Mouse (Mus musculus) kidney, embryonic 14.5 days (tissue): ENCODE measurements around the gene Nr2f1. TPM values are rescaled to one million over a fixed set of nuclear protein-coding genes. Genes with fewer than 3 reads are reported as not detected.

Source experiments
- ATAC-seq: fragments of 200-750 bp; cut with Nextera tagmentation; 2 replicates; pipeline ENCODE4 v1.8.0; 2017; ENCODE audit warnings: moderate number of reproducible peaks, mild to moderate bottlenecking, moderate TSS enrichment, moderate library complexity; ENCODE audit not compliant: low FRiP score, low TSS enrichment
- H3K27ac ChIP-seq: fragments of 300-500 bp; sonication (generic); 2 replicates; pipeline ENCODE4 v1.5.1; 2014; ENCODE audit warnings: low read depth, mild to moderate bottlenecking, low read length, moderate library complexity, mixed read lengths
- H3K27me3 ChIP-seq: fragments of 300-500 bp; sonication (generic); 2 replicates; pipeline ENCODE4 v1.6.1; 2014; ENCODE audit warnings: mild to moderate bottlenecking, low read length; ENCODE audit not compliant: control insufficient read depth, insufficient read depth
- H3K36me3 ChIP-seq: fragments of 300-500 bp; sonication (generic); 2 replicates; pipeline ENCODE4 v1.6.1; 2014; ENCODE audit warnings: low read length, mixed read lengths; ENCODE audit not compliant: control insufficient read depth, insufficient read depth
- H3K4me1 ChIP-seq: fragments of 300-500 bp; sonication (generic); 2 replicates; pipeline ENCODE4 v1.6.1; 2014; ENCODE audit warnings: low read length, mixed read lengths; ENCODE audit not compliant: control insufficient read depth, insufficient read depth
- H3K4me2 ChIP-seq: fragments of 300-500 bp; sonication (generic); replicated peaks from 2 replicates; pipeline ENCODE4 v1.6.1; 2014; ENCODE audit warnings: low read depth, mild to moderate bottlenecking, low read length
- H3K4me3 ChIP-seq: fragments of 300-500 bp; sonication (generic); 2 replicates; pipeline ENCODE4 v1.5.1; 2014; ENCODE audit warnings: mild to moderate bottlenecking, low read length
- H3K9ac ChIP-seq: fragments of 300-500 bp; sonication (generic); 2 replicates; pipeline ENCODE4 v1.6.1; 2014; ENCODE audit warnings: low read depth, mild to moderate bottlenecking, low read length, moderate library complexity
- H3K9me3 ChIP-seq: fragments of 300-500 bp; sonication (generic); 2 replicates; pipeline ENCODE4 v1.6.1; 2016; ENCODE audit warnings: low read length; ENCODE audit not compliant: control insufficient read depth
- WGBS: fragments of 180-500 bp; shearing (Covaris S2); extraction: QIAGEN DNeasy Blood & Tissue Kit; methylation state at CpG from one replicate; pipeline ENCODE4 v1.1.7; 2014; 5-methylcytosine and 5-hydroxymethylcytosine counted together
- polyA plus RNA-seq: library from polyadenylated mRNA; unstranded; fragments of >200 nt; fragmentation: Nextera tagmentation; extraction: Ambion mirVana; gene quantifications from 2 replicates; pipeline ENCODE4 v1.2.1, GENCODE M21; 2014

Nr2f1 gene
- polyA plus RNA-seq, 1 experiment from 2014 or later, result 26.8 TPM

GRCm38 (mm10) chr13:78210029-78210747 is 10.6 kb upstream of the Nr2f1 start:
- H3K27me3 ChIP-seq, result peaks cover 8% of the 10 kb centered on the region; the same call in 1 of the 2 replicates
- 1% methylated on average over 38 of the region's 38 CpGs for WGBS
- peak; percentile 83 for ATAC-seq

GRCm38 (mm10) chr13:78209611-78210028 is 10.1 kb upstream of the Nr2f1 start:
- Histone ChIP-seq H3K27ac (0 out of 2 replicates have a peak overlapping the region, but pooled peaks have one; percentile 19), H3K4me1 (peaks cover 21% of the 10 kb centered on the region; the same call in 1 of the 2 replicates)
- 2% methylated on average over 12 of the region's 12 CpGs for WGBS

More at GRCm38 (mm10) chr13:78210029-78210747, 10.6 kb upstream of the Nr2f1 start:
- H3K9ac ChIP-seq, result peak overlapping the region; percentile 58
- peaks cover 20% of the 10 kb centered on the region; the same call in 1 of the 2 replicates for H3K4me1 ChIP-seq
- no peaks in the 10 kb centered on the region for H3K9me3 ChIP-seq
- H3K4me3 ChIP-seq, result peak overlapping the region; percentile 37
- peak overlapping the region; percentile 80 for H3K4me2 ChIP-seq
- H3K27ac ChIP-seq, result 0 out of 2 replicates have a peak overlapping the region, but pooled peaks have one; percentile 19
- H3K36me3 ChIP-seq, result no peaks in the 10 kb centered on the region

GRCm38 (mm10) chr13:78208689-78209410 is 9.3 kb upstream of the Nr2f1 start:
- Histone ChIP-seq H3K9ac (no peak overlapping the region), H3K4me1 (peaks cover 28% of the 10 kb centered on the region; the same call in 1 of the 2 replicates), H3K27ac (no peak overlapping the region), H3K36me3 (no peaks in the 10 kb centered on the region), H3K4me3 (no peak overlapping the region), H3K27me3 (peaks cover 8% of the 10 kb centered on the region; the same call in 1 of the 2 replicates), H3K9me3 (no peaks in the 10 kb centered on the region), H3K4me2 (no peak overlapping the region)
- WGBS, result 20% methylated on average over 14 of the region's 14 CpGs
- no peak for ATAC-seq

More at GRCm38 (mm10) chr13:78209611-78210028, 10.1 kb upstream of the Nr2f1 start:
- peak; percentile 10; the same call in 1 of the 2 replicates for ATAC-seq
- peak overlapping the region; percentile 80 for H3K4me2 ChIP-seq
- H3K4me3 ChIP-seq, result peak overlapping the region; percentile 37
- peak overlapping the region; percentile 58 for H3K9ac ChIP-seq
- no peaks in the 10 kb centered on the region for H3K9me3 ChIP-seq
- no peaks in the 10 kb centered on the region for H3K36me3 ChIP-seq
- peaks cover 8% of the 10 kb centered on the region; the same call in 1 of the 2 replicates for H3K27me3 ChIP-seq

- H3K27me3 ChIP-seq, result peaks cover 8% of the 10 kb centered on the region; the same call in 1 of the 2 replicates
Observed at GRCm38 (mm10) chr13:78207796-78208645, 8.5 kb upstream of the Nr2f1 start.

GRCm38 (mm10) chr13:78206891-78207430 is 7.4 kb upstream of the Nr2f1 start:
- H3K9ac ChIP-seq, result no peak overlapping the region
- peak overlapping the region; percentile 31 for H3K4me2 ChIP-seq
- ATAC-seq, result no peak
- no peak overlapping the region for H3K27ac ChIP-seq
- H3K36me3 ChIP-seq, result no peaks in the 10 kb centered on the region
- 51% methylated on average over 7 of the region's 7 CpGs for WGBS
- H3K4me3 ChIP-seq, result no peak overlapping the region
- peaks cover 28% of the 10 kb centered on the region; the same call in 1 of the 2 replicates for H3K4me1 ChIP-seq
- H3K9me3 ChIP-seq, result no peaks in the 10 kb centered on the region
- H3K27me3 ChIP-seq, result peaks cover 8% of the 10 kb centered on the region; the same call in 1 of the 2 replicates

More at GRCm38 (mm10) chr13:78207796-78208645, 8.5 kb upstream of the Nr2f1 start:
- ATAC-seq, result no peak
- Histone ChIP-seq H3K4me1 (peaks cover 28% of the 10 kb centered on the region; the same call in 1 of the 2 replicates), H3K27ac (no peak overlapping the region), H3K9me3 (no peaks in the 10 kb centered on the region), H3K9ac (peak overlapping the region; percentile 8; the same call in 1 of the 2 replicates), H3K4me3 (no peak overlapping the region), H3K36me3 (no peaks in the 10 kb centered on the region), H3K4me2 (peak overlapping the region; percentile 20; the same call in 1 of the 2 replicates)
- 18% methylated on average over 12 of the region's 12 CpGs for whole genome bisulfite sequencing

- Histone ChIP-seq H3K4me3 (no peak overlapping the region), H3K9me3 (no peaks in the 10 kb centered on the region), H3K4me2 (no peak overlapping the region; the same call in 1 of the 2 replicates), H3K4me1 (peaks cover 24% of the 10 kb centered on the region; the same call in 1 of the 2 replicates), H3K27ac (no peak overlapping the region), H3K9ac (no peak overlapping the region), H3K36me3 (no peaks in the 10 kb centered on the region), H3K27me3 (0 out of 2 replicates have a peak, but pooled peaks cover 5% of the 10 kb centered on the region)
- no peak for ATAC-seq
Observed at GRCm38 (mm10) chr13:78205426-78205825, 5.9 kb upstream of the Nr2f1 start.

- Histone ChIP-seq H3K4me2 (peak overlapping the region; percentile 81), H3K9me3 (no peaks in the 10 kb centered on the region), H3K27me3 (no peaks in the 10 kb centered on the region), H3K27ac (peak overlapping the region; percentile 95), H3K4me3 (peak overlapping the region; percentile 89), H3K9ac (peak overlapping the region; percentile 79), H3K4me1 (peaks cover 13% of the 10 kb centered on the region; the same call in 1 of the 2 replicates), H3K36me3 (no peaks in the 10 kb centered on the region)
- peak; percentile 40 for ATAC-seq
- WGBS, result 1% methylated on average over 37 of the region's 37 CpGs
Observed at GRCm38 (mm10) chr13:78203348-78204061, 3.9 kb upstream of the Nr2f1 start.
